Mouse (Mus musculus) left cerebral cortex, adult 11 months (tissue): ENCODE data around the gene Brinp3.

ENCODE experiments used
- DNase-seq: peaks from one replicate; pipeline ENCODE4 v3.0.0; 2022; ENCODE audit warnings: low spot score

Gene Brinp3

GRCm38 (mm10) chr1:146799986-146800553 is 305.5 kb downstream of the Brinp3 start:
- DNase-seq = no peak

GRCm38 (mm10) chr1:146801821-146802220 is 307.3 kb downstream of the Brinp3 start:
- no peak for DNase-seq

GRCm38 (mm10) chr1:146807765-146808164 is 313.2 kb downstream of the Brinp3 start:
- DNase-seq = no peak

GRCm38 (mm10) chr1:146833888-146834287 is 339.3 kb downstream of the Brinp3 start:
- no peak for DNase-seq

- DNase-seq = no peak
Measured at GRCm38 (mm10) chr1:146844087-146844486, 349.5 kb downstream of the Brinp3 start.

GRCm38 (mm10) chr1:146848892-146849291 is 354.3 kb downstream of the Brinp3 start:
- no peak for DNase-seq

- no peak for DNase-seq
Measured at GRCm38 (mm10) chr1:146850147-146850546, 355.6 kb downstream of the Brinp3 start.

GRCm38 (mm10) chr1:146898636-146899035 is 404.1 kb downstream of the Brinp3 start:
- DNase-seq = no peak

- no peak for DNase-seq
Measured at GRCm38 (mm10) chr1:146901691-146902090, 407.1 kb downstream of the Brinp3 start.

- no peak for DNase-seq
Measured at GRCm38 (mm10) chr1:146939463-146940389, 445.2 kb downstream of the Brinp3 start.
